Mouse (Mus musculus): ENCODE measurements around the gene Limd1.
"Not testable (repeated sequence)": the region's sequence is repeated elsewhere in the genome, so short reads cannot be mapped to it uniquely, and the experiment has no call there.

Gene Limd1

GRCm38 (mm10) chr9:123478586-123479195 is at the start of gene Limd1:
Gene Limd1, plus strand, starts transcription at chr9:123478706.
- peak; percentile 60; the same call in 1 of the 2 replicates for ATAC-seq (ENCODE audit: insufficient number of reproducible peaks, low FRiP score, low TSS enrichment)

- no peak for ATAC-seq (ENCODE audit: insufficient number of reproducible peaks, low FRiP score, low TSS enrichment)
These were observed 48.6 kb upstream of the Limd1 start for GRCm38 (mm10) chr9:123429863-123430262.

- ATAC-seq (ENCODE audit: insufficient number of reproducible peaks, low FRiP score, low TSS enrichment) = no peak
These were observed 47.5 kb upstream of the Limd1 start for GRCm38 (mm10) chr9:123430973-123431372.

- ATAC-seq (ENCODE audit: insufficient number of reproducible peaks, low FRiP score, low TSS enrichment) = no peak
These were observed 40.3 kb upstream of the Limd1 start for GRCm38 (mm10) chr9:123438223-123438622.

- ATAC-seq (ENCODE audit: insufficient number of reproducible peaks, low FRiP score, low TSS enrichment) = no peak
These were observed 38.1 kb upstream of the Limd1 start for GRCm38 (mm10) chr9:123440230-123441058.

GRCm38 (mm10) chr9:123447101-123447500 is 31.4 kb upstream of the Limd1 start:
- not testable (repeated sequence) for ATAC-seq (ENCODE audit: insufficient number of reproducible peaks, low FRiP score, low TSS enrichment)

- no peak for ATAC-seq (ENCODE audit: insufficient number of reproducible peaks, low FRiP score, low TSS enrichment)
These were observed 29.9 kb upstream of the Limd1 start for GRCm38 (mm10) chr9:123448594-123448993.

- no peak for ATAC-seq (ENCODE audit: insufficient number of reproducible peaks, low FRiP score, low TSS enrichment)
These were observed 28.3 kb upstream of the Limd1 start for GRCm38 (mm10) chr9:123450174-123450573.

GRCm38 (mm10) chr9:123451772-123452171 is 26.7 kb upstream of the Limd1 start:
- ATAC-seq (ENCODE audit: insufficient number of reproducible peaks, low FRiP score, low TSS enrichment) = no peak

- ATAC-seq (ENCODE audit: insufficient number of reproducible peaks, low FRiP score, low TSS enrichment) = no peak
These were observed 21.6 kb upstream of the Limd1 start for GRCm38 (mm10) chr9:123456634-123457602.

- ATAC-seq (ENCODE audit: insufficient number of reproducible peaks, low FRiP score, low TSS enrichment) = peak; percentile 54
These were observed 20.9 kb upstream of the Limd1 start for GRCm38 (mm10) chr9:123457603-123458002.

- ATAC-seq (ENCODE audit: insufficient number of reproducible peaks, low FRiP score, low TSS enrichment) = no peak
These were observed 11.3 kb upstream of the Limd1 start for GRCm38 (mm10) chr9:123467141-123467620.

GRCm38 (mm10) chr9:123468406-123469085 is 10.0 kb upstream of the Limd1 start:
- no peak for ATAC-seq (ENCODE audit: insufficient number of reproducible peaks, low FRiP score, low TSS enrichment)

GRCm38 (mm10) chr9:123469087-123469486 is 9.4 kb upstream of the Limd1 start:
- no peak for ATAC-seq (ENCODE audit: insufficient number of reproducible peaks, low FRiP score, low TSS enrichment)

GRCm38 (mm10) chr9:123473377-123473776 is 5.1 kb upstream of the Limd1 start:
- no peak for ATAC-seq (ENCODE audit: insufficient number of reproducible peaks, low FRiP score, low TSS enrichment)

GRCm38 (mm10) chr9:123475569-123475968 is 2.9 kb upstream of the Limd1 start:
- ATAC-seq (ENCODE audit: insufficient number of reproducible peaks, low FRiP score, low TSS enrichment) = no peak

- peak; percentile 70 for ATAC-seq (ENCODE audit: insufficient number of reproducible peaks, low FRiP score, low TSS enrichment)
These were observed 398 bp upstream of the Limd1 start for GRCm38 (mm10) chr9:123478031-123478585.

- peak; percentile 45; the same call in 1 of the 2 replicates for ATAC-seq (ENCODE audit: insufficient number of reproducible peaks, low FRiP score, low TSS enrichment)
These were observed 727 bp downstream of the Limd1 start for GRCm38 (mm10) chr9:123479196-123479669.

GRCm38 (mm10) chr9:123479876-123480252 is 1.4 kb downstream of the Limd1 start:
- ATAC-seq (ENCODE audit: insufficient number of reproducible peaks, low FRiP score, low TSS enrichment) = no peak

Data from cerebellum, adult (tissue).